Mouse (Mus musculus) hindbrain, embryonic 11.5 days (tissue): Measurements from ENCODE around the gene Brat1. TPM values are rescaled to one million over a fixed set of nuclear protein-coding genes. Genes with fewer than 3 reads are reported as not detected.

Source experiments
- ATAC-seq: fragments of 200-750 bp; cut with Nextera tagmentation; 2 replicates; pipeline ENCODE4 v1.8.0; 2017; ENCODE audit warnings: mild to moderate bottlenecking, moderate TSS enrichment, moderate library complexity; ENCODE audit not compliant: low FRiP score
- DNase-seq: peaks from one replicate; pipeline ENCODE4 v3.0.0-alpha.2; 2015; ENCODE audit warnings: low spot score
- H3K27ac ChIP-seq: fragments of 300-500 bp; sonication (generic); 2 replicates; pipeline ENCODE4 v1.5.1; 2014; ENCODE audit warnings: mild to moderate bottlenecking, low read depth, low read length
- H3K27me3 ChIP-seq: fragments of 300-500 bp; sonication (generic); 2 replicates; pipeline ENCODE4 v1.6.1; 2014; ENCODE audit warnings: mild to moderate bottlenecking, low read length, moderate library complexity, mixed read lengths; ENCODE audit not compliant: control insufficient read depth, insufficient read depth
- H3K36me3 ChIP-seq: fragments of 300-500 bp; sonication (generic); 2 replicates; pipeline ENCODE4 v1.6.1; 2014; ENCODE audit warnings: mild to moderate bottlenecking, low read length, moderate library complexity, mixed read lengths; ENCODE audit not compliant: control insufficient read depth, insufficient read depth
- H3K4me1 ChIP-seq: fragments of 300-500 bp; sonication (generic); replicated peaks from 2 replicates; pipeline ENCODE4 v1.6.1; 2014; ENCODE audit warnings: low read length, mixed read lengths; ENCODE audit not compliant: control insufficient read depth, insufficient read depth
- H3K4me2 ChIP-seq: fragments of 300-500 bp; sonication (generic); replicated peaks from 2 replicates; pipeline ENCODE4 v1.6.1; 2014; ENCODE audit warnings: mild to moderate bottlenecking, low read depth, low read length
- H3K4me3 ChIP-seq: fragments of 300-500 bp; sonication (generic); 2 replicates; pipeline ENCODE4 v1.5.1; 2014; ENCODE audit warnings: low read depth, low read length
- H3K9ac ChIP-seq: fragments of 300-500 bp; sonication (generic); 2 replicates; pipeline ENCODE4 v1.6.1; 2014; ENCODE audit warnings: low read depth, low read length
- H3K9me3 ChIP-seq: fragments of 300-500 bp; sonication (generic); 2 replicates; pipeline ENCODE4 v1.6.1; 2016; ENCODE audit warnings: low read length; ENCODE audit not compliant: control insufficient read depth
- WGBS: fragments of 180-500 bp; shearing (Covaris S2); extraction: QIAGEN DNeasy Blood & Tissue Kit; methylation state at CpG from one replicate; pipeline ENCODE4 v1.1.7; 2014; 5-methylcytosine and 5-hydroxymethylcytosine counted together
- polyA plus RNA-seq: library from polyadenylated mRNA; unstranded; fragments of >200 nt; fragmentation: Nextera tagmentation; extraction: Ambion mirVana; gene quantifications from 2 replicates; pipeline ENCODE4 v1.2.1, GENCODE M21; 2014

Brat1 gene
- polyA plus RNA-seq = 8.8 and 9.6 TPM in 2 replicates

DNA sequence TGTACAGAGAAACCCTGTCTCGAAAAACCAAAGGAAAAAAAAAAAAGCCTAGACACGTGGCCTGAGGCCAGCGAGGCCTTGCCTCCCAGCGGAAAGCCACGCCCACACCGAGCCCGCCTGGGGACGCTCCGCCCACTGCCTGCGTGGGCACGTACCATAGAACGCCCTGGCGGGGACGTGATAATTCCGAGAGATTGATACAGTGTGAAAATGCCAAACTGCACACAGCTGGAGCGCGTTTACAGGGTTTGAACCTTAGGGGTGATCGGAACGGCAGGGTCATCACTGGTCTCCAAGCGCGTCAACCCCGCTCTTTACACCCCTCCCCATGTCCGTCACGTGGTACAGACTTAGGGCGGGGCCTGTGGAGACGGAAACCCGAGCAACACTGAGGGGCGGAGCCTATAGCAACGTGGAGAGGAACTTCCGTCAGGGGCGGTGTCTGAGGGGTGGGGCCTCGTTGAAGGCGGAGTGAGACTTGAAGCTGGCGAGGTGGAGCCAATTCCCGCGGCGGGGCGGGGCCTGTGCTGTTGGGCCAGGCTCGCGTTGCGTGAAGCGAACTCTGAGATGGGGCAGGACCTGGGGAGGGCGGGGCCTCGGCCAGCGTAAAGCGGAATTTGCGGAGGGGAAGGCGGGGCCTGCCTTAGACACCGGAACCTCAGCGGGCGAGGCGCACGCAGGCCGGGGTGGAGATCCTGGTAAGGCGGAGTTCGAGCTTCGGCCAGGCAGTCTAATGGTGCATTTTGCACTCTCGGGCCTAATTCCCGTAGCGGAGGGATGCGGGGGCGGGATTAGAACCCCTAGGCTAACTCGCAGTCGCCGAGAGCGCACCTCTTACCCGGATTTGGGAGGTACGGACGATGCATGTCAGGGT is at the start of gene Brat1:
Brat1 (plus strand) TSS at position 634 of the 874 bp plus-strand sequence.
- H3K4me1 ChIP-seq = peaks cover 6% of the 10 kb centered on the region; the same call in 1 of the 2 replicates
- peak; percentile 100 for DNase-seq
- peak within 1 kb of the TSS; percentile 61 for H3K4me3 ChIP-seq
- H3K27ac ChIP-seq = peak within 1 kb of the TSS; percentile 82
- ATAC-seq = peak; percentile 94
- peak within 1 kb of the TSS; percentile 75 for H3K9ac ChIP-seq
- no peaks in the 10 kb centered on the region for H3K27me3 ChIP-seq
- peak within 1 kb of the TSS; percentile 80 for H3K4me2 ChIP-seq
- no peaks in the 10 kb centered on the region for H3K9me3 ChIP-seq
- no peaks in the 10 kb centered on the region for H3K36me3 ChIP-seq
- under 1% methylated on average over 69 of the region's 69 CpGs for WGBS

GRCm38 (mm10) chr5:140659607-140660272 is 45.1 kb upstream of the Brat1 start:
- H3K27me3 ChIP-seq = no peaks in the 10 kb centered on the region; the same call in 1 of the 2 replicates
- DNase-seq = no peak
- H3K36me3 ChIP-seq = no peaks in the 10 kb centered on the region
- no peaks in the 10 kb centered on the region for H3K9me3 ChIP-seq
- no peak overlapping the region for H3K4me3 ChIP-seq
- no peaks in the 10 kb centered on the region; the same call in 1 of the 2 replicates for H3K4me1 ChIP-seq
- peak; percentile 45; the same call in 1 of the 2 replicates for ATAC-seq
- no peak overlapping the region for H3K4me2 ChIP-seq
- H3K9ac ChIP-seq = no peak overlapping the region
- 33% methylated on average over 16 of the region's 16 CpGs for WGBS
- H3K27ac ChIP-seq = no peak overlapping the region

DNA sequence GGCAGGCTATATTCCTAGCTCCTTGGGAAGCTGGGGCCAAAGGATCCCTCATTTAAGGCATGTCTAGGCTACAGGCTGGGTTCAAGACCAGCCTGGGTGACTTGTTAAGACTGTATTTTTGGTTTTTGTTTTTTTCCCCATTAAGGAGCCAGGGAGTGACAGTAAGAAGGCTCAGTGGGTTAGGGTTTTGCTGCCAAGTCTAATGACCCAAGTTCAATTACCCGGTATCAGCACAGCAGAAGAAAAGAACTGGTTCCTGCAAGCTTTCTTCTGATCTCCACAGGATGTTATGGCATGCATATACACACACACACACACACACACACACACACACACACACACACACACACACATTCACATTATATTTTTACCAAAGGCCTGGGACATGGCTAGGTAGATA is 44.4 kb upstream of the Brat1 start:
- H3K4me2 ChIP-seq = no peak overlapping the region

GRCm38 (mm10) chr5:140661427-140661826 is 43.4 kb upstream of the Brat1 start:
- DNase-seq (no peak), ATAC-seq (no peak)
- no peak overlapping the region for H3K4me3 ChIP-seq
- no peaks in the 10 kb centered on the region; the same call in 1 of the 2 replicates for H3K27me3 ChIP-seq
- no peak overlapping the region for H3K4me2 ChIP-seq
- no peak overlapping the region for H3K9ac ChIP-seq
- no peaks in the 10 kb centered on the region for H3K9me3 ChIP-seq
- no peaks in the 10 kb centered on the region for H3K36me3 ChIP-seq
- H3K27ac ChIP-seq = no peak overlapping the region
- WGBS = 79% methylated on average over 8 of the region's 8 CpGs
- no peaks in the 10 kb centered on the region; the same call in 1 of the 2 replicates for H3K4me1 ChIP-seq

More for the DNA sequence above, 44.4 kb upstream of the Brat1 start:
- ATAC-seq = no peak
- Histone ChIP-seq H3K36me3 (no peaks in the 10 kb centered on the region), H3K9me3 (no peaks in the 10 kb centered on the region), H3K4me3 (no peak overlapping the region), H3K27me3 (no peaks in the 10 kb centered on the region; the same call in 1 of the 2 replicates), H3K9ac (no peak overlapping the region), H3K4me1 (no peaks in the 10 kb centered on the region; the same call in 1 of the 2 replicates), H3K27ac (no peak overlapping the region)
- DNase-seq = no peak
- WGBS = 95% methylated on average over 1 of the region's 1 CpGs

GRCm38 (mm10) chr5:140661875-140662643 is 42.8 kb upstream of the Brat1 start:
- DNase-seq = no peak
- Histone ChIP-seq H3K4me1 (no peaks in the 10 kb centered on the region; the same call in 1 of the 2 replicates), H3K36me3 (no peaks in the 10 kb centered on the region), H3K27ac (no peak overlapping the region), H3K27me3 (no peaks in the 10 kb centered on the region; the same call in 1 of the 2 replicates), H3K9me3 (no peaks in the 10 kb centered on the region), H3K4me2 (no peak overlapping the region), H3K9ac (no peak overlapping the region), H3K4me3 (no peak overlapping the region)
- ATAC-seq = no peak
- WGBS = 75% methylated on average over 12 of the region's 12 CpGs

DNA sequence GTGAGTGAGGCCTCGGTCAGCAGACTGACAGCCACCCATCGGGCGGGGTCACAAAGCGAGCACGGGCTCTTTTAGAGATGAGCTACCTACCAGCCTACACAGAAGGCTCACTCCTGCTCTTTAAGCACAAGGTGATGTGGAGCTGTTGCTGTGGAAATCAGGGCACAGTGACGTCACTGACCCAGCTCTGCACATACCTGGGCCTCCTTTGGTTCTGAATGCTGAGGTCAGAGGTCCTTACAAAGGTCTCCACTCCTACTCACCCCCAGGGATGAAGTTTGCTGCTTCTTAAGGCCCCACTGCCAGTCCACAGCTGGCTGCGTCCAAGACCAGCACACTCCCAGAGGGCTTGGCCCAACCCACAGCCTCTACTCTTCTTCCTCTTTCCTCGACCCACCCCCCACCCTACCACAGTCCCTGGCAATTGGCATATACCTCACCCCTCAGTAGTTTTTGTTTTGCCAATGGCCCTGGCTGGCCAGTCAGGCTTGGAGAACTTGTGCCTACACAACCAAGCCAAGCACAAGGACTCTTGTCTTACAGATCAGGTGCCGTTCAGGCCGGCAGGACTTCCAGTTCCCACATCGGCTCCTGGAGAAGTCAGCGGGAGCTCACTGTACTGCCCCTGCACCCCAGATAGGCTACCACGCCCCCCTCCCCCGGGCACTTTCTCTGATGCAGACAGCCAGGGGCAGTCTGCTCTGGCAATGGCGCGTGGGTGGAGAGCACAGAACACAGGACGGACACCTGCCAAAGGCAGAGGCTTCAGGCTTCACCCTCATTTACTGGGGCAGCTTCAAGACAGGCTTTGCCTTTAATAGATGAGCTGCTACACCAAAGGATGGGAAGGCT is 41.8 kb upstream of the Brat1 start:
- H3K27me3 ChIP-seq = no peaks in the 10 kb centered on the region; the same call in 1 of the 2 replicates
- H3K27ac ChIP-seq = no peak overlapping the region
- DNase-seq (no peak), ATAC-seq (no peak)
- H3K36me3 ChIP-seq = no peaks in the 10 kb centered on the region
- 71% methylated on average over 17 of the region's 17 CpGs for WGBS
- no peaks in the 10 kb centered on the region; the same call in 1 of the 2 replicates for H3K4me1 ChIP-seq
- H3K9ac ChIP-seq = no peak overlapping the region
- no peak overlapping the region for H3K4me2 ChIP-seq
- no peak overlapping the region for H3K4me3 ChIP-seq
- no peaks in the 10 kb centered on the region for H3K9me3 ChIP-seq

DNA sequence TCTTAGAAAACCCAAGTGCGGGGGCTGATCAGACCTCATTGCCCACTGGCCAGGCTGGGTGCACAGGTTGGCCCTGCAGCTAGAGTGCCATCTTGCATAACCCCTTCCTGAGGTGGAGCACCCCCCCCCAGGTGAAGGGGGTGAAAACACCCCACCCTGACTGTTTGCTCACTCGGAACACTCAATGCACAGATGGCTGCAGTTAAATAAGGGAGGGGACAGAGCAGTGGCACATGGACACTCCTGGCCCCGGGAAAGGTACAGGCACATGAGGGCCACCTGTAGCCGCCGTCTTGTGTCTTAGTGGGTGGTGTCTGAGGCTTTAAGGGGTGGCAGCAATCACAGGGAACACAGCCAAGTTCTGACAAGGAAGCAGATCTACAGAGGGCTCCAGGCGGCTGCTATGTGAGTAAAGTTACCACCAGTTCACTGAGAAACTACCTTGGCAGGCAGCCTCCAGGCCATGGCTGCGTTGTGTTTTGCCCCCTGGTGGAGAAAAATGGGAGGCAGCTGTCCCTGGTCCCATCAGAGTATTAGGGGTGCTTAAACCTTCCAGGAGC is 41.1 kb upstream of the Brat1 start:
- no peaks in the 10 kb centered on the region for H3K36me3 ChIP-seq
- no peaks in the 10 kb centered on the region for H3K9me3 ChIP-seq
- no peaks in the 10 kb centered on the region; the same call in 1 of the 2 replicates for H3K27me3 ChIP-seq
- H3K4me1 ChIP-seq = no peaks in the 10 kb centered on the region; the same call in 1 of the 2 replicates
- H3K4me2 ChIP-seq = no peak overlapping the region
- 68% methylated on average over 7 of the region's 7 CpGs for WGBS
- H3K9ac ChIP-seq = no peak overlapping the region
- no peak overlapping the region for H3K4me3 ChIP-seq
- H3K27ac ChIP-seq = no peak overlapping the region
- ATAC-seq (no peak), DNase-seq (peak; percentile 64)
